Mouse (Mus musculus) hindbrain, embryonic 16.5 days (tissue): ENCODE measurements around the gene Ppm1h. TPM values are rescaled to one million over a fixed set of nuclear protein-coding genes. Genes with fewer than 3 reads are reported as not detected.
"Not testable (repeated sequence)": the region's sequence is repeated elsewhere in the genome, so short reads cannot be mapped to it uniquely, and the experiment has no call there.

Source experiments
- ATAC-seq: fragments of 200-750 bp; cut with Nextera tagmentation; 2 replicates; pipeline ENCODE4 v1.8.0; 2017; ENCODE audit warnings: moderate TSS enrichment, moderate library complexity
- H3K27ac ChIP-seq: fragments of 300-500 bp; sonication (generic); 2 replicates; pipeline ENCODE4 v1.5.1; 2014; ENCODE audit warnings: low read depth, mild to moderate bottlenecking, control low read depth, low read length, moderate library complexity
- H3K27me3 ChIP-seq: fragments of 300-500 bp; sonication (generic); replicated peaks from 2 replicates; pipeline ENCODE4 v1.6.1; 2014; ENCODE audit warnings: low read length; ENCODE audit not compliant: control insufficient read depth, insufficient read depth
- H3K36me3 ChIP-seq: fragments of 300-500 bp; sonication (generic); 2 replicates; pipeline ENCODE4 v1.6.1; 2014; ENCODE audit warnings: mild to moderate bottlenecking, low read length, moderate library complexity, mixed read lengths; ENCODE audit not compliant: control insufficient read depth, insufficient read depth
- H3K4me1 ChIP-seq: fragments of 300-500 bp; sonication (generic); 2 replicates; pipeline ENCODE4 v1.6.1; 2014; ENCODE audit warnings: low read depth, low read length; ENCODE audit not compliant: control insufficient read depth, insufficient read depth
- H3K4me2 ChIP-seq: fragments of 300-500 bp; sonication (generic); 2 replicates; pipeline ENCODE4 v1.6.1; 2014; ENCODE audit warnings: mild to moderate bottlenecking, low read length, control low read depth, moderate library complexity
- H3K4me3 ChIP-seq: fragments of 300-500 bp; sonication (generic); 2 replicates; pipeline ENCODE4 v1.5.1; 2014; ENCODE audit warnings: mild to moderate bottlenecking, low read length, control low read depth, moderate library complexity
- H3K9ac ChIP-seq: fragments of 300-500 bp; sonication (generic); 2 replicates; pipeline ENCODE4 v1.6.1; 2014; ENCODE audit warnings: low read depth, mild to moderate bottlenecking, control low read depth, low read length, moderate library complexity
- H3K9me3 ChIP-seq: fragments of 300-500 bp; sonication (generic); 2 replicates; pipeline ENCODE4 v1.6.1; 2014; ENCODE audit warnings: mild to moderate bottlenecking, low read length, moderate library complexity; ENCODE audit not compliant: control insufficient read depth
- WGBS: fragments of 180-500 bp; shearing (Covaris S2); extraction: QIAGEN DNeasy Blood & Tissue Kit; methylation state at CpG from one replicate; pipeline ENCODE4 v1.1.7; 2014; 5-methylcytosine and 5-hydroxymethylcytosine counted together
- polyA plus RNA-seq: library from polyadenylated mRNA; unstranded; fragments of >200 nt; fragmentation: Nextera tagmentation; extraction: Ambion mirVana; gene quantifications from 2 replicates; pipeline ENCODE4 v1.2.1, GENCODE M21; 2015

Gene Ppm1h
- polyA plus RNA-seq, 1 experiment from 2014 or later: 33.5 TPM

- H3K27ac ChIP-seq: no peak overlapping the region
- H3K4me1 ChIP-seq: no peaks in the 10 kb centered on the region
- no peak for ATAC-seq
- no peak overlapping the region for H3K4me2 ChIP-seq
- H3K27me3 ChIP-seq: no peaks in the 10 kb centered on the region
- H3K4me3 ChIP-seq: no peak overlapping the region
- H3K9ac ChIP-seq: no peak overlapping the region
- 0 out of 2 replicates have a peak, but pooled peaks cover 2% of the 10 kb centered on the region for H3K36me3 ChIP-seq
- no peaks in the 10 kb centered on the region for H3K9me3 ChIP-seq
- 94% methylated on average over 5 of the region's 5 CpGs for WGBS
Measured at GRCm38 (mm10) chr10:122918754-122919153, 240.2 kb downstream of the Ppm1h start.

- Histone ChIP-seq H3K27me3 (no peaks in the 10 kb centered on the region), H3K4me1 (no peaks in the 10 kb centered on the region), H3K36me3 (0 out of 2 replicates have a peak, but pooled peaks cover 2% of the 10 kb centered on the region), H3K4me2 (no peak overlapping the region), H3K4me3 (no peak overlapping the region), H3K9me3 (no peaks in the 10 kb centered on the region), H3K27ac (no peak overlapping the region), H3K9ac (no peak overlapping the region)
- 80% methylated on average over 2 of the region's 2 CpGs for WGBS
- 0 out of 2 replicates have a peak, but pooled peaks have one; percentile 34 for ATAC-seq
Measured at GRCm38 (mm10) chr10:122919416-122919815, 240.9 kb downstream of the Ppm1h start.

- no peak for ATAC-seq
- 93% methylated on average over 11 of the region's 11 CpGs for WGBS
- H3K36me3 ChIP-seq: 0 out of 2 replicates have a peak, but pooled peaks cover 2% of the 10 kb centered on the region
Measured at GRCm38 (mm10) chr10:122920218-122920795, 241.7 kb downstream of the Ppm1h start.

GRCm38 (mm10) chr10:122922226-122922625 lies 243.7 kb downstream of the Ppm1h start:
- Histone ChIP-seq H3K9me3 (no peaks in the 10 kb centered on the region), H3K4me1 (no peaks in the 10 kb centered on the region), H3K9ac (no peak overlapping the region), H3K27me3 (no peaks in the 10 kb centered on the region), H3K36me3 (0 out of 2 replicates have a peak, but pooled peaks cover 2% of the 10 kb centered on the region), H3K27ac (no peak overlapping the region), H3K4me2 (no peak overlapping the region), H3K4me3 (no peak overlapping the region)
- ATAC-seq: peak; percentile 56; the same call in 1 of the 2 replicates
- 43% methylated on average over 7 of the region's 7 CpGs for WGBS

More at GRCm38 (mm10) chr10:122920218-122920795, 241.7 kb downstream of the Ppm1h start:
- Histone ChIP-seq H3K4me3 (no peak overlapping the region), H3K4me2 (no peak overlapping the region), H3K27ac (no peak overlapping the region), H3K9ac (no peak overlapping the region), H3K4me1 (no peaks in the 10 kb centered on the region), H3K27me3 (no peaks in the 10 kb centered on the region), H3K9me3 (no peaks in the 10 kb centered on the region)

GRCm38 (mm10) chr10:122924571-122924970 lies 246.0 kb downstream of the Ppm1h start:
- not testable (repeated sequence) for ATAC-seq, H3K4me1 ChIP-seq, H3K9me3 ChIP-seq, H3K4me2 ChIP-seq, H3K36me3 ChIP-seq, H3K27me3 ChIP-seq, H3K9ac ChIP-seq, H3K4me3 ChIP-seq, H3K27ac ChIP-seq
- WGBS: 87% methylated on average over 5 of the region's 5 CpGs

GRCm38 (mm10) chr10:122926275-122926674 lies 247.7 kb downstream of the Ppm1h start:
- Histone ChIP-seq H3K4me2 (no peak overlapping the region), H3K4me3 (no peak overlapping the region), H3K4me1 (peaks cover 20% of the 10 kb centered on the region), H3K27ac (no peak overlapping the region), H3K36me3 (no peaks in the 10 kb centered on the region), H3K9ac (no peak overlapping the region), H3K27me3 (no peaks in the 10 kb centered on the region), H3K9me3 (no peaks in the 10 kb centered on the region)
- ATAC-seq: no peak
- WGBS: 77% methylated on average over 4 of the region's 4 CpGs

- Histone ChIP-seq H3K36me3 (no peaks in the 10 kb centered on the region), H3K27ac (peak overlapping the region; percentile 41; the same call in 1 of the 2 replicates), H3K4me2 (no peak overlapping the region), H3K9ac (no peak overlapping the region), H3K9me3 (no peaks in the 10 kb centered on the region), H3K27me3 (no peaks in the 10 kb centered on the region), H3K4me1 (peaks cover 34% of the 10 kb centered on the region), H3K4me3 (no peak overlapping the region)
- no peak for ATAC-seq
- 83% methylated on average over 4 of the region's 4 CpGs for WGBS
Measured at GRCm38 (mm10) chr10:122930520-122930919, 252.0 kb downstream of the Ppm1h start.

- Histone ChIP-seq H3K36me3 (no peaks in the 10 kb centered on the region), H3K27ac (peak overlapping the region; percentile 73), H3K9ac (no peak overlapping the region), H3K4me1 (peaks cover 34% of the 10 kb centered on the region), H3K4me2 (peak overlapping the region; percentile 17; the same call in 1 of the 2 replicates), H3K9me3 (no peaks in the 10 kb centered on the region), H3K27me3 (no peaks in the 10 kb centered on the region), H3K4me3 (no peak overlapping the region)
- peak; percentile 88 for ATAC-seq
- WGBS: 9% methylated on average over 13 of the region's 13 CpGs
Measured at GRCm38 (mm10) chr10:122931193-122931832, 252.8 kb downstream of the Ppm1h start.

- Histone ChIP-seq H3K36me3 (no peaks in the 10 kb centered on the region), H3K9ac (no peak overlapping the region), H3K27me3 (no peaks in the 10 kb centered on the region), H3K4me3 (no peak overlapping the region), H3K9me3 (no peaks in the 10 kb centered on the region), H3K27ac (peak overlapping the region; percentile 73), H3K4me2 (no peak overlapping the region), H3K4me1 (peaks cover 34% of the 10 kb centered on the region)
- ATAC-seq: peak; percentile 87
- 23% methylated on average over 10 of the region's 10 CpGs for WGBS
Measured at GRCm38 (mm10) chr10:122931851-122932550, 253.4 kb downstream of the Ppm1h start.
